Mouse (Mus musculus) forebrain, embryonic 13.5 days (tissue): ENCODE data around the gene Nlrp9c. TPM values are rescaled to one million over a fixed set of nuclear protein-coding genes. Genes with fewer than 3 reads are reported as not detected.
"Not testable (repeated sequence)": the region's sequence is repeated elsewhere in the genome, so short reads cannot be mapped to it uniquely, and the experiment has no call there.

Source experiments
- ATAC-seq: fragments of 200-750 bp; cut with Nextera tagmentation; 2 replicates; pipeline ENCODE4 v1.8.0; 2017
- H3K27ac ChIP-seq: fragments of 300-500 bp; sonication (generic); 2 replicates; pipeline ENCODE4 v1.5.1; 2015; ENCODE audit warnings: inconsistent platforms, mild to moderate bottlenecking, moderate library complexity
- H3K27me3 ChIP-seq: fragments of 300-500 bp; sonication (generic); 2 replicates; pipeline ENCODE4 v1.6.1; 2015; ENCODE audit warnings: mild to moderate bottlenecking, inconsistent platforms
- H3K36me3 ChIP-seq: fragments of 300-500 bp; sonication (generic); 2 replicates; pipeline ENCODE4 v1.6.1; 2015; ENCODE audit warnings: mild to moderate bottlenecking, inconsistent platforms; ENCODE audit not compliant: poor library complexity, severe bottlenecking
- H3K4me1 ChIP-seq: fragments of 300-500 bp; sonication (generic); 2 replicates; pipeline ENCODE4 v1.6.1; 2015; ENCODE audit warnings: inconsistent platforms
- H3K4me2 ChIP-seq: fragments of 300-500 bp; sonication (generic); 2 replicates; pipeline ENCODE4 v1.6.1; 2015; ENCODE audit warnings: inconsistent platforms, mild to moderate bottlenecking, moderate library complexity
- H3K4me3 ChIP-seq: fragments of 300-500 bp; sonication (generic); 2 replicates; pipeline ENCODE4 v1.5.1; 2015; ENCODE audit warnings: mild to moderate bottlenecking, inconsistent platforms
- H3K9ac ChIP-seq: fragments of 300-500 bp; sonication (generic); 2 replicates; pipeline ENCODE4 v1.6.1; 2015; ENCODE audit warnings: mild to moderate bottlenecking, inconsistent platforms
- H3K9me3 ChIP-seq: fragments of 300-500 bp; sonication (generic); replicated peaks from 2 replicates; pipeline ENCODE4 v1.6.1; 2016; ENCODE audit warnings: inconsistent platforms
- WGBS: fragments of 180-500 bp; shearing (Covaris S2); methylation state at CpG from one replicate; pipeline ENCODE4 v1.1.7; 2015; 5-methylcytosine and 5-hydroxymethylcytosine counted together
- polyA plus RNA-seq: library from polyadenylated mRNA; unstranded; fragments of >200 nt; fragmentation: Nextera tagmentation; extraction: Ambion mirVana; gene quantifications from 2 replicates; pipeline ENCODE4 v1.2.1, GENCODE M21; 2015

Gene Nlrp9c
- not detected in 2 replicates for polyA plus RNA-seq

DNA sequence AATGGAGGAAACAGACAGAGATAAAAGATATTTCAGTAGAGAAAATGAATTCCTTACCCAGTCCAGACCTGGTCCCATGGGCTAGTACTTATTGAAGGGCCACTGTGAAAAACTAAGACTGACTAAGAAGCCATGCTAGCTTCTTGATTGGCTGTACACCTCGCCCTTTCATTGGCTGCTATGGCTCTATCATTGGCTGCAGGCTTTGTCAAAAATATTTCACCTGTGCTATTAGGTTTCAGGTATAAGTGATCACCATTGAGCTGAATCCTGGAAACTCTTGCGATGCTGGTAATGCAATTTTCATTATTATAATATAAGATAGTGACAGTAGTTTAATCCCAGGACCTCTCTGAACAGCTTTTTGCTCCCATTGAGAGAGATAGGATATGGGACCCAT, at the start of gene Nlrp9c:
Gene Nlrp9c, minus strand, starts transcription at position 101 of the 400 bp plus-strand sequence.
- H3K27ac ChIP-seq, ATAC-seq, H3K36me3 ChIP-seq, H3K4me1 ChIP-seq, H3K9ac ChIP-seq, H3K4me2 ChIP-seq, H3K27me3 ChIP-seq, H3K4me3 ChIP-seq: not testable (repeated sequence)
- peaks cover 31% of the 10 kb centered on the region for H3K9me3 ChIP-seq
- 64% methylated on average over 2 of the region's 2 CpGs for WGBS

GRCm38 (mm10) chr7:26434813-26435212, 31.3 kb upstream of the Nlrp9c start, which contains the start of gene Nlrp4a:
Nlrp4a (plus strand) TSS chr7:26435113.
- Histone ChIP-seq H3K9me3 (peaks cover 3% of the 10 kb centered on the region; the same call in 1 of the 2 replicates), H3K4me3 (no peak within 1 kb of the TSS), H3K27me3 (no peaks in the 10 kb centered on the region), H3K4me1 (no peaks in the 10 kb centered on the region), H3K4me2 (no peak within 1 kb of the TSS), H3K36me3 (no peaks in the 10 kb centered on the region), H3K27ac (no peak within 1 kb of the TSS), H3K9ac (no peak within 1 kb of the TSS)
- ATAC-seq = no peak
- WGBS = 88% methylated on average over 5 of the region's 5 CpGs

GRCm38 (mm10) chr7:26391811-26392210, 11.7 kb downstream of the Nlrp9c start:
- ATAC-seq, H3K9ac ChIP-seq, H3K27ac ChIP-seq, H3K9me3 ChIP-seq, H3K4me2 ChIP-seq, H3K4me1 ChIP-seq, H3K27me3 ChIP-seq, H3K4me3 ChIP-seq, H3K36me3 ChIP-seq: not testable (repeated sequence)
- WGBS = 92% methylated on average over 6 of the region's 6 CpGs

DNA sequence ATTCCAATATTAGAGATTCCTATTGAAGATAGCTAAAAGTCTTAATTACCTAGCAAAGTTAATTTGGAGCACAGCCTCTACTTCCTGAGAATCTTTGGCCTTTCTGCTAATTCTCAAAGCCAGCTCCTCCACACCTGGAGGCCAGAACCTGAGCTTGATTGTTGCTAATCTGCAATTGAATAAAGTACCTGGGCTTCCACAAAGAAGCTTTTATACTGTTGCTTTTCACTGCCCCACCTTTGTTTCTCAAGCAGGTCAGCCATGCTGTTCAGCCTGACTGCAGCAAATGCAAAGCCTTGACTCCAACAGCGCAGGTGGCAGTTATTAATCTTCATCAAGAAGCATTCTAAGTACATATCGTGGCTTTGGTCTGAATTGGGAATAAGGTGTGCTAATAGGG, 12.4 kb downstream of the Nlrp9c start:
- H3K27me3 ChIP-seq, H3K4me1 ChIP-seq, H3K9ac ChIP-seq, H3K36me3 ChIP-seq, H3K27ac ChIP-seq, H3K4me3 ChIP-seq, ATAC-seq, H3K4me2 ChIP-seq: not testable (repeated sequence)
- peaks cover 12% of the 10 kb centered on the region for H3K9me3 ChIP-seq
- 68% methylated on average over 2 of the region's 2 CpGs for WGBS

DNA sequence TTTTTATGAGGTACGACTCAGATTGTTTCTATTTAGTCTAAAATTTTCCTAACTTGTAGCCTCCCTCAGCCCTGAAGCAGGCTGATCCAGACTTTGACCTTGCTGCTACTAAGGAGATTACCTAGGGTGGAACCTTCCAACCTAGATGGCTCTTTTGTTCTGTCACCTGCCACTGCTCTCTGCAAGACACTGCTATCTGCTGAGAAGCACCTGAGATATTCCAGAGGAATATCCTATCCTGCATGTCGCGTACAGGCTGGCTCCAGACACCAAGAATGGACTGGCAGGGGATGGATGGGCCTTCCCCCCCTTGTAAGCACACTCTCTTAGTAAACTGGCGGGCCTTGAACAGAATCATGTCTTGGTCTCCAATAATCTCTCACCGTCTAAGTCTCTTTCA, 16.8 kb downstream of the Nlrp9c start:
- not testable (repeated sequence) for H3K4me3 ChIP-seq, H3K27ac ChIP-seq, H3K4me2 ChIP-seq, H3K9ac ChIP-seq, H3K36me3 ChIP-seq, H3K27me3 ChIP-seq, H3K4me1 ChIP-seq, H3K9me3 ChIP-seq, ATAC-seq
- 84% methylated on average over 5 of the region's 5 CpGs for WGBS

DNA sequence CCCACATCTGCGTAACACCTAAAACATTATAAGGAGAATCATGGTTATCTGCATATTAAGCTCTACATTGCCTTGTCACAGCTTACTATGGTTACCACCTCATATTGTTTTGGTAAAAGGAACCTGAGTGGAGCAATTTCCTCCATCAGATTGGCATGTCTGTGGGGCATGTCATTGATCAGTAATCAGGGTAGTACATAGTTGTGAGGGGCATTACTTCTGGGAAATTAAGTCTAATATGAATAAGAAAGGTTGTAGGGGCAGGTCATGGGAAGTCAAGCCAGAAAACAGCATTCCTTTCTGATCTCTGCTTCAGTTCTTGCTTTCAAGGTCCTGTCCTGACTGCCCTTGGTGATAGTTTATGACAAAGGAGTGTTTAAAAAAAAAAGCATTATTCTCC, 22.7 kb downstream of the Nlrp9c start:
- Histone ChIP-seq H3K9me3 (no peaks in the 10 kb centered on the region), H3K4me3 (no peak overlapping the region), H3K9ac (no peak overlapping the region), H3K36me3 (no peaks in the 10 kb centered on the region), H3K4me2 (no peak overlapping the region), H3K4me1 (no peaks in the 10 kb centered on the region), H3K27me3 (no peaks in the 10 kb centered on the region), H3K27ac (no peak overlapping the region)
- 100% methylated on average over 1 of the region's 1 CpGs for WGBS
- ATAC-seq = no peak

DNA sequence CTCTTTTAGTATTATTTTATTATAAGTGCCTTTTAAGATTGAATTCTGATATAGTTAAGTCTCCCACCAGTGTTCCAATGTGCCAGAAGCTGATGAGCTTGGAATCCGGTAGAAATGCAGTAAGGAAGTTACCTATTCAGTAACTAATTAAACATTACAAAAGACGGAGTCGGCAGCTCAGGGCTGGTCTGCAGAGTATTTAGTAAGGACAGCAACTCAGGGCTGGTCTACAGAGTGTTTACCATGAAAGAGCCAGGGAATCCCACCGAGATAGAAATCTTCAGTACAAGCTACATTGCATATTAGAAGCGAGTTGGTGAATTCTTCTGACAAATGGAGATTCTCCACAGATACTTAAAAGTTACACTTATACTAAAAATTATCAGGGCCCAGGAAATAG, 30.3 kb downstream of the Nlrp9c start:
- H3K27ac ChIP-seq, H3K4me2 ChIP-seq, H3K4me1 ChIP-seq, H3K4me3 ChIP-seq, H3K9ac ChIP-seq, H3K36me3 ChIP-seq, H3K27me3 ChIP-seq, ATAC-seq: not testable (repeated sequence)
- H3K9me3 ChIP-seq = peaks cover 20% of the 10 kb centered on the region
- WGBS = 85% methylated on average over 5 of the region's 5 CpGs

- H3K4me1 ChIP-seq, H3K36me3 ChIP-seq, H3K4me3 ChIP-seq, H3K27ac ChIP-seq, H3K9ac ChIP-seq, ATAC-seq, H3K4me2 ChIP-seq, H3K27me3 ChIP-seq: not testable (repeated sequence)
- peaks cover 11% of the 10 kb centered on the region; the same call in 1 of the 2 replicates for H3K9me3 ChIP-seq
- WGBS = 91% methylated on average over 6 of the region's 6 CpGs
Observed at GRCm38 (mm10) chr7:26356719-26357118, 46.8 kb downstream of the Nlrp9c start.

DNA sequence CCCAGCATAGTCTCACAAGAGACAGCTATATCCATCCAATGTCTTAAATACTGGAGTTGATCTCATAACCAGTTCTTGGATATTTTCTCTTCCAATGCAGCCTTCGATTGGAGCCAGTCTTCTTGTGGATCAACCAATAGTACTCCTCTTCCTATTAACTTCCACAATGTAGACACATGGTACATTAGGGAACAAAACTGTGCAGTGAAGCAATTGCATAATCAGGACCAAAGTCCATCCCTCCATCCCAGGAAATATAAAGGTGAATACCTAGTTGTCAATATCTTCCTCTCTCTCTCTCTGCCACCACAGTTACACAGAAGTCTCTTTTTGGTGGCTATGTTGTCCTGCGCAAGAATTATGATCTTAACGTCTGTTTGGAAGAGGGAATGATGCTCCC, 51.2 kb downstream of the Nlrp9c start:
- H3K4me2 ChIP-seq, ATAC-seq, H3K9ac ChIP-seq, H3K27ac ChIP-seq, H3K27me3 ChIP-seq, H3K36me3 ChIP-seq, H3K4me3 ChIP-seq, H3K4me1 ChIP-seq: not testable (repeated sequence)
- WGBS = 75% methylated on average over 3 of the region's 3 CpGs
- H3K9me3 ChIP-seq = peaks cover 11% of the 10 kb centered on the region

DNA sequence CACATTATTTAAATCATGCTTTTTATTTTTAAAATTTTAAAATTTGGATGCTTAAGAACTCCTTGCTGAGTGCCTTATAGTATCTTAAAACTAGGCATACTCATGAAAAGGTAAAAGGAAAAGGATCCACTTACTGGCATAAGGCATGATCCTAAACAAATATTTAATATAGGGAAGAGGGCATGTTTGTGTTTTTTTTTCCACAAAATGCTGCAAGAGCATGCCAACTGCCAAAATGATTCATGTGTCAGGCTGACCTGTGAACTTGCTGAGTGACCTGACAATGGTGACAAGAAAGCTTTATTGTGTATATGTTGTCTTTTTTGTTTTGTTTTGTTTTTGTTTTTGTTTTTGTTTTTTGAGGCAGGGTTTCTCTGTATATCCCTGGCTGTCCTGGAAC, 53.3 kb downstream of the Nlrp9c start:
- not testable (repeated sequence) for ATAC-seq, H3K4me2 ChIP-seq, H3K27me3 ChIP-seq, H3K4me3 ChIP-seq, H3K9me3 ChIP-seq, H3K36me3 ChIP-seq, H3K4me1 ChIP-seq, H3K9ac ChIP-seq, H3K27ac ChIP-seq

GRCm38 (mm10) chr7:26320361-26320760, 83.1 kb downstream of the Nlrp9c start:
- not testable (repeated sequence) for H3K4me2 ChIP-seq, H3K4me3 ChIP-seq, H3K9ac ChIP-seq, H3K4me1 ChIP-seq, ATAC-seq, H3K27ac ChIP-seq, H3K27me3 ChIP-seq, H3K36me3 ChIP-seq
- WGBS = 78% methylated on average over 3 of the region's 3 CpGs
- H3K9me3 ChIP-seq = peaks cover 15% of the 10 kb centered on the region; the same call in 1 of the 2 replicates

DNA sequence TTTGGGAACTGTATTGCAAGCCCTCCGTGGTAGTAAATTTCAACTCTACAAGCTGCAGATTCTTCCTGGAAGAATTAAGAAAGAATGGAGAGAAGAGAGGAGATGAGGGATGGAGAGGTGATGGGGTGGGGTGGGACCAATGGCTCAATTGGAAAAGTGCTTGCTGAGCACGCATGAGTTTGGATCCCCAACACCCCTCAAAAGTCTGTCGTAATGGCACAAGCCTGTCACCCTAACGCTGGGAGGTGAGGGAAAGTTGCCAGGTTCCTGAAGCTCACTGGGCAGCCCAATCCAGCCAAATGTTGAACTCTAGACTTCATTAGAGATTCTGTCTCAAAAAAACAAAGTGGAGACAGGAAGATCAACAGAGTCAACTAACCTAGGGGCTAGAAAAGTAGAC, 87.7 kb downstream of the Nlrp9c start:
- 75% methylated on average over 4 of the region's 4 CpGs for WGBS
- H3K9ac ChIP-seq, ATAC-seq: not testable (repeated sequence)

DNA sequence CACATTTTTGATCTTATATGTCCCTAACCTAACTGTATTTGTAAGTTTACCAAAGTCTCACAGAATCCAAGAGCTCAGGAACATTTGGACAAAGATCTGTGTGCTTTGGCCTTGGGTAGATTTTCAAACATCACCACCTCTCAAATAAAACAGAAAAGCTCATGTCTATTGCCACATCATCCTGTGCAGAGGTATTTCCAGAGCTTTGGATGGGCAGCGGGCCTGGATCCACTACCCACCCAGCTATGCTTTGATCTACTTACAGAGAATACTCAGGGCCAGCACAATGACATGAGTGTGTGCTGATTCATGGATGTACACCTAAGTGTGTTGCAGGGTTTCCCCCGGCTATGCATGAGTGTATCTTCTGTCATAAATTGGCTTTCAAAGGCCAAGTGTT, 88.3 kb downstream of the Nlrp9c start:
- not testable (repeated sequence) for H3K27me3 ChIP-seq, ATAC-seq, H3K9ac ChIP-seq, H3K36me3 ChIP-seq, H3K4me3 ChIP-seq, H3K4me1 ChIP-seq, H3K4me2 ChIP-seq, H3K27ac ChIP-seq
- peaks cover 22% of the 10 kb centered on the region for H3K9me3 ChIP-seq
- WGBS = 86% methylated on average over 2 of the region's 2 CpGs

More for the DNA sequence above, 87.7 kb downstream of the Nlrp9c start:
- H3K4me1 ChIP-seq, H3K4me2 ChIP-seq, H3K27me3 ChIP-seq, H3K36me3 ChIP-seq, H3K4me3 ChIP-seq, H3K27ac ChIP-seq: not testable (repeated sequence)
- H3K9me3 ChIP-seq = peaks cover 22% of the 10 kb centered on the region
